Mouse (Mus musculus): Measurements from ENCODE around the gene Hdgfl2. TPM values are rescaled to one million over a fixed set of nuclear protein-coding genes. Genes with fewer than 3 reads are reported as not detected.
"Not testable (repeated sequence)": the region's sequence is repeated elsewhere in the genome, so short reads cannot be mapped to it uniquely, and the experiment has no call there.

The Hdgfl2 gene
- polyA plus RNA-seq, 1 experiment from 2014 or later, result 77.2 TPM

GRCm38 (mm10) chr17:56096883-56097282 lies 17.4 kb downstream of the Hdgfl2 start:
- ATAC-seq (replicated peaks; ENCODE audit: insufficient number of reproducible peaks, low FRiP score, low TSS enrichment), result no peak
- no peaks in the 10 kb centered on the region for H3K4me1 ChIP-seq (ENCODE audit: control insufficient read depth, insufficient read depth, low read length)
- 87% methylated on average over 12 of the region's 12 CpGs for WGBS (ENCODE audit: insufficient replicate concordance)
- no peak overlapping the region for H3K9ac ChIP-seq (ENCODE audit: low read depth, low read length)
- H3K27ac ChIP-seq (ENCODE audit: low read depth, low read length), result no peak overlapping the region
- no peaks in the 10 kb centered on the region for H3K9me3 ChIP-seq (replicated peaks; ENCODE audit: control insufficient read depth, low read length)
- H3K27me3 ChIP-seq (ENCODE audit: control insufficient read depth, insufficient read depth, low read length), result no peaks in the 10 kb centered on the region
- no peak overlapping the region for H3K4me3 ChIP-seq (ENCODE audit: low read depth, low read length)
- H3K36me3 ChIP-seq (ENCODE audit: control insufficient read depth, insufficient read depth, low read length), result peaks cover 51% of the 10 kb centered on the region
- H3K4me2 ChIP-seq, result no peak overlapping the region

DNA sequence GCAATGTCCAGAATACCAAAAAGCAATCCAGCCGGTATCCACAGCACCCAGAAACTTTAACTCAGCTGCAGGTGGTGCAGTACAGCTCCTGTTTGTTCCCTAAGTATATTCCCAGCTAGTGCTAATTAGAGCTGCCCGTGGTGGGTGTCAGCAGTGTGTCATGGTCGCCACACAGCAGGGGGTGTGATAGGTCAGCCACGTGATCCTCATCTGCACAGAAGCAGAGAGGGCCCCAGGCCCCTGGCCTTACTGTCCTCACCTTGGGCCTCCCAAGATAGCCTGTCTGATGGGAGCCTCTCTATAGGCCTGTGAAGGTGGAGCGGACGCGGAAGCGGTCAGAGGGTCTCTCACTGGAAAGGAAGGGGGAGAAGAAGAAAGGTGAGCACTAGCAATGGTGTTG lies 18.7 kb downstream of the Hdgfl2 start:
- Histone ChIP-seq H3K4me1 (ENCODE audit: control insufficient read depth, insufficient read depth, low read length) (no peaks in the 10 kb centered on the region), H3K4me2 (no peak overlapping the region), H3K27ac (ENCODE audit: low read depth, low read length) (no peak overlapping the region), H3K9me3 (replicated peaks; ENCODE audit: control insufficient read depth, low read length) (no peaks in the 10 kb centered on the region), H3K36me3 (ENCODE audit: control insufficient read depth, insufficient read depth, low read length) (peaks cover 55% of the 10 kb centered on the region), H3K9ac (ENCODE audit: low read depth, low read length) (no peak overlapping the region), H3K4me3 (ENCODE audit: low read depth, low read length) (no peak overlapping the region), H3K27me3 (ENCODE audit: control insufficient read depth, insufficient read depth, low read length) (no peaks in the 10 kb centered on the region)
- ATAC-seq (replicated peaks; ENCODE audit: insufficient number of reproducible peaks, low FRiP score, low TSS enrichment), result no peak
- WGBS (ENCODE audit: insufficient replicate concordance), result 88% methylated on average over 8 of the region's 8 CpGs

DNA sequence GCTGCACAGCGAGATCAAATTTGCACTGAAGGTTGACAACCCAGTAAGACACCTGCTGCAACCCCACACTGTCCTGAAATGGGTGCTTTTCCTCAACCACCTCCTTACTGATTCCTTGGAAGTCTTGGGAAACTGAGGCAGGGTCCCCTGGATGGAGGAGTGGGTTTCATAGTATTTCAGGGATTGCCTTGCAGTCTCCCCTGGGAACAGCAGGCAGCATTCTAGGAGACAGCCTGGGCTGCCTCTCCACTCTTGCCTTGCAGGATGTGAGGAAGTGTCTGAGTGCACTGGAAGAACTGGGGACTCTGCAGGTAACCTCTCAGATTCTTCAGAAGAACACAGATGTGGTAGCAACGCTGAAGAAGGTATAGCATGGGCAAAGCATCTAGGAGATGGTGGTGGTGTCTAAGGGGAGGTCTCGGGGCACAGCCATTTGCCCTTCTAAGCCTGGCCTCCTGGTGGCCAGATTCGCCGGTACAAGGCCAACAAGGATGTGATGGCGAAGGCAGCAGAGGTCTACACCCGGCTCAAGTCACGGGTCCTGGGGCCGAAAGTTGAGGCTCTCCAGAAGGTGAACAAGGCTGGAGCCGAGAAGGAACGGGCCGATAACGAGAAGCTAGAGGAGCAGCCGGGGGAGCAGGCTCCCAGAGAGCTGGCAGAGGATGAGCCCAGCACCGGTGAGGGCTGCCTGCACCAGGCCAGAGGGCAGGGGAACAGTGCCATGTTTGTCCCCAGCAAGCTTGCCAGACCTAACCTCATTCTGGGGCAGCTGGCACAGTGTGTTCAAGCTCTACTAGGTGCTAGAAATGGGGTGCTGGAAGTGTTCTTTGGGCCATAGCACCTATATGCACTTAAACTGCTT lies 19.5 kb downstream of the Hdgfl2 start:
- Histone ChIP-seq H3K4me1 (ENCODE audit: control insufficient read depth, insufficient read depth, low read length) (no peaks in the 10 kb centered on the region), H3K4me2 (no peak overlapping the region), H3K27me3 (ENCODE audit: control insufficient read depth, insufficient read depth, low read length) (no peaks in the 10 kb centered on the region), H3K9me3 (replicated peaks; ENCODE audit: control insufficient read depth, low read length) (no peaks in the 10 kb centered on the region), H3K27ac (ENCODE audit: low read depth, low read length) (no peak overlapping the region), H3K9ac (ENCODE audit: low read depth, low read length) (no peak overlapping the region), H3K4me3 (ENCODE audit: low read depth, low read length) (no peak overlapping the region), H3K36me3 (ENCODE audit: control insufficient read depth, insufficient read depth, low read length) (peaks cover 52% of the 10 kb centered on the region)
- 90% methylated on average over 15 of the region's 15 CpGs for WGBS (ENCODE audit: insufficient replicate concordance)
- no peak for ATAC-seq (replicated peaks; ENCODE audit: insufficient number of reproducible peaks, low FRiP score, low TSS enrichment)

- peaks cover 48% of the 10 kb centered on the region for H3K36me3 ChIP-seq (ENCODE audit: control insufficient read depth, insufficient read depth, low read length)
- no peak overlapping the region for H3K4me2 ChIP-seq
- 80% methylated on average over 3 of the region's 3 CpGs for WGBS (ENCODE audit: insufficient replicate concordance)
- H3K4me1 ChIP-seq (ENCODE audit: control insufficient read depth, insufficient read depth, low read length), result no peaks in the 10 kb centered on the region
- no peaks in the 10 kb centered on the region for H3K27me3 ChIP-seq (ENCODE audit: control insufficient read depth, insufficient read depth, low read length)
- no peak overlapping the region for H3K4me3 ChIP-seq (ENCODE audit: low read depth, low read length)
- H3K9me3 ChIP-seq (replicated peaks; ENCODE audit: control insufficient read depth, low read length), result no peaks in the 10 kb centered on the region
- H3K27ac ChIP-seq (ENCODE audit: low read depth, low read length), result no peak overlapping the region
- no peak overlapping the region for H3K9ac ChIP-seq (ENCODE audit: low read depth, low read length)
- no peak for ATAC-seq (replicated peaks; ENCODE audit: insufficient number of reproducible peaks, low FRiP score, low TSS enrichment)
Observed at GRCm38 (mm10) chr17:56100811-56101210, 21.4 kb downstream of the Hdgfl2 start.

DNA sequence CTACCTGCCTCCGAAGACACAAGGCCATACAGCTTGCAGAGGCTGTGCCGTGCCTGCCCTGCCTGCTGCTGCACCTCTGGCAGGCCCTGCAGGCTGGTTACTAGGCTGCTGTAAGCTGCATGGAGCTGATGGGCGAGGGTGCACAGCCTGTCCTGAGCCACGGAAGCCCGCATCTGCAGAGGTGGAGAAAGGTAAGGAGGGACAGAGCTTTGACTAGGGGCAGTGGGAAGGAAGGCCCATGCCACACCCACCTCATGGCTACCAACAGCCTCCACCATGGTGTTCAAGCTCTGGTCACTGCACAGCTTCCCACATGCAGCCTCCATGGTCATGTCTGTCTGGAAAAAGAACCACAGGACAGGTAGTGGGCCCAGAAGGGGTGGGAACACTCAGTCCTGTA lies 22.7 kb downstream of the Hdgfl2 start:
- Histone ChIP-seq H3K4me2 (no peak overlapping the region), H3K4me1 (ENCODE audit: control insufficient read depth, insufficient read depth, low read length) (no peaks in the 10 kb centered on the region), H3K4me3 (ENCODE audit: low read depth, low read length) (no peak overlapping the region), H3K9ac (ENCODE audit: low read depth, low read length) (no peak overlapping the region), H3K27ac (ENCODE audit: low read depth, low read length) (no peak overlapping the region), H3K9me3 (replicated peaks; ENCODE audit: control insufficient read depth, low read length) (no peaks in the 10 kb centered on the region), H3K36me3 (ENCODE audit: control insufficient read depth, insufficient read depth, low read length) (peaks cover 36% of the 10 kb centered on the region), H3K27me3 (ENCODE audit: control insufficient read depth, insufficient read depth, low read length) (no peaks in the 10 kb centered on the region)
- WGBS (ENCODE audit: insufficient replicate concordance), result 89% methylated on average over 5 of the region's 5 CpGs
- no peak for ATAC-seq (replicated peaks; ENCODE audit: insufficient number of reproducible peaks, low FRiP score, low TSS enrichment)

DNA sequence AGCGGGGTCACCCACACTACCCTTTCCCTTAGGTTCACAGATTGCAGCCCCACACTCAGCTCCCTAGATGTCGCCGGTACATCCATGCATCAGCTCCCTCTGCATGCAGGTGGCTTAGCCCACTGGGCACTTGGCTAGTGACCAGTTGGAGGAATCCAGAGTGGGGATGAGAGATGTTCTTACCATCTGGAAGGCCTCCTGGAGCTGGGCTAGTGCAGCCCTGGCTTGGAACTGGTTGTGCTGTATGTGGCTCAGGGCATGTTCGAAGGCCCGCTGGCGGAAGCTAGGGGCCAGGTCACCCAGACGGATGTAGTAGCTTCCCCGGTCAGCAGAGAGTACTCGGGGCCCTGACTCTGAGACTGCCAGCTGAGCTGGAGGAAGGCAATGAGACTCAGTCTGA lies 23.5 kb downstream of the Hdgfl2 start:
- no peak for ATAC-seq (replicated peaks; ENCODE audit: insufficient number of reproducible peaks, low FRiP score, low TSS enrichment)
- H3K36me3 ChIP-seq (ENCODE audit: control insufficient read depth, insufficient read depth, low read length), result peaks cover 29% of the 10 kb centered on the region
- 91% methylated on average over 9 of the region's 9 CpGs for WGBS (ENCODE audit: insufficient replicate concordance)

DNA sequence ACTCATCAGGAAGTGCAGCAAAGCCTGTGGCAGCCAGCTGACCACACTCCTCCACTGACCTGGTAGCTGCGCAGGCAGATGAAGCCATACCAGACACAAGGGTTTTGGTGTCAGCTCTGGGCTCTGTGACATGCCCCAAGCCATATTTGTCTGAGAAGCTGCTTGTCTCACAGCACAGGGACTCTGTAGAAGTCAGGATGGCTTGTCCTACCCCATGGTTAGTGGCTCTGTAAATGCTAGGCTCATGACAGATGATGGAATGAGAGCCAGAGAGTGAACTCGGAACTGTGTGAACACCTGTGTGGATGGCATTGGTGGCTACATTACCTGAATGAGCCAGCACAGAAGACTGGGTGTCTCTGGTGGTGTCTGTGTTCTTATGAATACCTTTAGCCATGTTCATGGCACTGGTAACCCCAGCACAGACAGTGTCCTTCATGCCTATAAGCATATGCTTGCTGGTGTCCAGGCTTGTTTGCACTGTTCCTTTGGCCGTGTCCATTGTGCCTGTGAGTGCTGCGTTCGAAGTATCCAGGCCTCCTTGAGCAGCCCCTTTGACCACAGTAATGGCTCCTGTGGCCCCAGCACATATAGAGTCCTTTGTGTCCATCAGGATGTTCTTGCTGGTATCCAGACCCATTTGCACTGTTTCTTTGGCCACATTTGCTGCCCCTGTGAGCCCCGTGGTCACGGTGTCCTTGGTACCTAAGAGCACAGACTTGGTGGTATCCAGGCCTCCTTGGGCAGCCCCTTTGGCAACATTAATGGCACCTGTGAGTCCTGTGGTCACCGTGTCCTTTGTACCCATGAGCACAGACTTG lies 24.2 kb downstream of the Hdgfl2 start:
- 90% methylated on average over 8 of the region's 8 CpGs for WGBS (ENCODE audit: insufficient replicate concordance)
- Histone ChIP-seq H3K9ac (ENCODE audit: low read depth, low read length) (no peak overlapping the region), H3K27ac (ENCODE audit: low read depth, low read length) (no peak overlapping the region), H3K36me3 (ENCODE audit: control insufficient read depth, insufficient read depth, low read length) (peaks cover 28% of the 10 kb centered on the region), H3K4me2 (no peak overlapping the region), H3K4me1 (ENCODE audit: control insufficient read depth, insufficient read depth, low read length) (0 out of 2 replicates have a peak, but pooled peaks cover under 1% of the 10 kb centered on the region), H3K4me3 (ENCODE audit: low read depth, low read length) (no peak overlapping the region), H3K9me3 (replicated peaks; ENCODE audit: control insufficient read depth, low read length) (no peaks in the 10 kb centered on the region), H3K27me3 (ENCODE audit: control insufficient read depth, insufficient read depth, low read length) (no peaks in the 10 kb centered on the region)
- ATAC-seq (replicated peaks; ENCODE audit: insufficient number of reproducible peaks, low FRiP score, low TSS enrichment), result no peak

More for the DNA sequence above, 23.5 kb downstream of the Hdgfl2 start:
- no peaks in the 10 kb centered on the region for H3K9me3 ChIP-seq (replicated peaks; ENCODE audit: control insufficient read depth, low read length)
- no peak overlapping the region for H3K27ac ChIP-seq (ENCODE audit: low read depth, low read length)
- no peaks in the 10 kb centered on the region for H3K27me3 ChIP-seq (ENCODE audit: control insufficient read depth, insufficient read depth, low read length)
- no peak overlapping the region for H3K4me2 ChIP-seq
- no peak overlapping the region for H3K9ac ChIP-seq (ENCODE audit: low read depth, low read length)
- no peak overlapping the region for H3K4me3 ChIP-seq (ENCODE audit: low read depth, low read length)
- H3K4me1 ChIP-seq (ENCODE audit: control insufficient read depth, insufficient read depth, low read length), result no peaks in the 10 kb centered on the region

GRCm38 (mm10) chr17:56104821-56105220 lies 25.4 kb downstream of the Hdgfl2 start:
- not testable (repeated sequence) for H3K4me1 ChIP-seq (ENCODE audit: control insufficient read depth, insufficient read depth, low read length); H3K4me2 ChIP-seq; H3K9ac ChIP-seq (ENCODE audit: low read depth, low read length); ATAC-seq (replicated peaks; ENCODE audit: insufficient number of reproducible peaks, low FRiP score, low TSS enrichment); H3K27ac ChIP-seq (ENCODE audit: low read depth, low read length); H3K27me3 ChIP-seq (ENCODE audit: control insufficient read depth, insufficient read depth, low read length); H3K4me3 ChIP-seq (ENCODE audit: low read depth, low read length); H3K9me3 ChIP-seq (replicated peaks; ENCODE audit: control insufficient read depth, low read length)
- WGBS (ENCODE audit: insufficient replicate concordance), result 82% methylated on average over 2 of the region's 5 CpGs
- peaks cover 19% of the 10 kb centered on the region for H3K36me3 ChIP-seq (ENCODE audit: control insufficient read depth, insufficient read depth, low read length)
